Mouse (Mus musculus): ENCODE data around the gene Slc35d2.

The Slc35d2 gene

DNA sequence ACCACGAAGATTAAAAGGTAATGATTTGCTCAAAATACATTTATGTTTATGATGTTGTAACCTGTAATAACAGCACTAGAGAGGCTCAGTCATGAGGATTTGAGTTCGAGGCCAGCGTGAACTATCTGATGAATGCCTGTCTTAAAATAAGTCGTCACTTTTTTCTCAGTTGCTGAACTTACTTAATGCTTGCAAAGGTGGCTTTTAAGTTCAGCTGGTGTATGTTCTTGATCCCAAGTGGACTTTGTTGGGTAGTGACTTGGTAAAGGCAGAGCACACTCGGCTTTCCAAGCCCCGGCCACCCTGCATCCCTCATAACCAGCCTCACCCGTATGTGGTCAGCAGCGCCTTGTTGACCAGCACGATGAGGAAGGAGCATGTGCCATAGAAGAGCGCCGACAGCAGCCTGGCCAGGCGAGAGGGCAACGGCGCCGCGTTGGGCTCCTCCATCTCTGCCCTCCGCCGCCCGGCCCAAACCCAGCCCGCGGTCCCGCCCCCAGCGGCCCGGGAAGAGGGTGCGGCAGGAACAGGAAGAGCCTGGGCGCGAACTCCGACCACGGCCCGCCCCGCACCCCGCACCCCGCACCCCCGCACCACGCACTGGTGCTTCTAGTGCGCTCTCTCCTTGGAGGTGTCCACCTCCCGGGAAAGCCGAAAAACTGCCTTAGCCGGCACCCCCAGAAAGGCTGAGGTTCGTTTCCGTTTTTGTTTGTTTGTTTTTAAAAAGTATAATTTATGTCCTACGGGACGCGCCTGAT lies at the start of gene Slc35d2:
Gene Slc35d2, minus strand, starts transcription at position 511 of the 758 bp plus-strand sequence.
- peak; percentile 70 for DNase-seq

DNA sequence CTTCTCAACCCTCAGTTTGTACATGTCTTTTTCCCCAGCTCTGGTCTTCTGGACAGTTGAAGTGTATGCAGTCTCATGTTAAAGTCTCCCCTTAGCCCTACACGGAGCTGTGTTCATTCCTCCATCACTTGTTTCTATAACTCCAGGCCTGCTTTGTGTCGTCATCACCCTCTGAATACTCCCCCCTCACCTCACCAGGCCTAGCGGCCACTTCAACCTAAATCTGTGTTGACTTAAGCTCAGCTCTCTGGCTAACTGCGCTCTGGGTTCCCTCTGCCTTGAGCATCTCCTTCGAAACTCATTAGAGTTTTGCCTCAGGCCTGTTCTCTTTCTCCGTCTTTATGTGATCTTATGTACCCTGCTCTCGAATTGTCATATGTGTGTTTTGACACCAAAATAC lies 48.8 kb upstream of the Slc35d2 start:
- no peak for DNase-seq

DNA sequence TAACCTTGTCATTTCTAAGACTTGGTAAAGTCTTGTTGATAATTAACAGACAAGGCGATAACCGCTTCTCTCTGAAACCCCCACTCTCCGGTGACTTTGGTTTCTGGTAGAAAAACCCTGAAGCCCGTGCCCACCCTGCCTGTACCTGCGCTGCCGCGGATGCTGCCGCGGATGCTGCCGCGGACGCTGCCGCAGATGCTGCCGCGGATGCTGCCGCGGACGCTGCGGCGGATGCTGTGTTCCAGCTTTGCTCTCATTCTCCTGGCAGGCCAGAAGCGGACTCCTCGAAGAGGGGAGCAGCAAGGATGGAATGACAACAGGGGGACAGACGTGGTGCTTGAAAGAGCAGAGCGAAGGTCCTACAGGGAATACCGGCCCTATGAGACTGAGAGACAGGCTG lies 40.6 kb upstream of the Slc35d2 start:
- no peak for DNase-seq

DNA sequence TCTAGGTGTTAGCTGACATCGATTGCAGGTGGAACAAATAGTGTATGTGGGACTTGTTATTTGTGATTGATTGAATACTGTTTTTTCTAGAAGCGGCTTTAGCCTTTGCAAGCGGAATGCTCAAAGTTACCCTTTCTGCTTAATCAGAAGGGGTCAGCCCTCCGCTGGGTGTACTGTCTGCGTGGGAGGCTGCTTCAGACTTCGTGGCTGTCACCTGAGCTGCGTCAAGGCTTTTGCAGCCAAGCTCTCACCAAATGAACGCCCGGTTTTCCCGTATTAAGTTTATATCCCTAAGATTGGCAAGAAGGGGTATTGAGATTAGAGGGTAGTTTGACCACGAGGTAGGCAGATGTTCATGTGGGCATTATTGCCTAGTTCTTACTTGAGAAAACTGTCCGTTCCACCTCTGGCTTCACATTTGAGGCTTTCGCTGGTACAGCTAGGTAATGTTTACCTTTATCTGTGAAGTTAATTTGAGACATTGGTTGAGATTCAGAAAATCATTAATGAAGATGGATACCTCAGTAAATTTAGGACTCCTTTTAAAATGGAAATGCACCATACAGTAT lies 34.1 kb upstream of the Slc35d2 start:
- DNase-seq = no peak

DNA sequence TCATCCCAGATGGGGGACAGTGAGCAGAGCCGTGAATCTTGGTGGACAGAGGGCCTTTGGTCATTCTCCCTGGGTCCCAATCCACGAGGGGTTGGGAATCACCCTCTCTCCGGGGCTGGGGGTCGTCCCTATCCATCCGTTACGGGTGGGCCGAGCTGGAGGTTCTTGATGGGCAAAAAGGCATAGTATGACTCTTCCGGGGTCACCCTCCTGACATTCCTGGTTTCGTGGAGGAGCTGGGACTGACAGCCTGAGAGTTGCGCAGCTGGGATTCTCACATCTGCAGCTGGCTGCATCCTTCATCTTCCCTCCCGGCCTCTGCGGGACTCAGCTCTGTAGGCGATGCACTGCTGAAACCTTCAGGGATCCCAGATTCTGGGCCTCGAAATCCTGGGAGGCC lies 33.5 kb upstream of the Slc35d2 start:
- no peak for DNase-seq

DNA sequence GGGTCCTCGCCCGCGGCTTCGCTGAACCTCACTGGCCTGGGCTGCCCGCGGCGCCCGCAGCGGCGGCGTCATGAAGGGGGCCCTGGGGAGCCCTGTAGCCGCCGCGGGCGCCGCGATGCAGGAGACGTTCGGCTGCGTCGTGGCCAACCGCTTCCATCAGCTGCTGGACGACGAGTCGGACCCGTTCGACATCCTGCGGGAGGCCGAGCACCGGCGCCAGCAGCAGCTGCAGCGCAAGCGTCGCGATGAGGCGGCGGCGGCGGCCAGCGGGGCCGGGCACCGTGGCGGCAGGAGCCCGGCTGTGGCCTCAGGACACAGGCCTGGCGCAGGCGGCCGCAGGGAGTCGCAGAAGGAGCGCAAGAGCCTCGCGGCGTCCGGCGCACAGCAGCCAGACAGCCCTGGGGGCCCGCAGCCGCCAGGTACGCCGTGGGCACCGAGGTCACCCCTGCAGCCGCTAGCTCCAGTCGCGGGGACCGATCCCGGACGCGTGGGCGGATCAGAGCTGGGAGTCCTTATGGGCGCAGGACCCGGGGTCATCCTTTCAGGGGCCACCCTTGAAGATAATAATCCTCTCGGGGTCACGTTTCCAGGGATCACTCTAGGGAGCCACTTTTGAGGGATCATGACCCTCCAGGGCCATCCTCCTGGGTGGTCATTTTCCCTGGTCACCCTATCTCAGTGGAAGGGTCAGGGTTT lies 32.9 kb upstream of the Slc35d2 start:
- no peak for DNase-seq

DNA sequence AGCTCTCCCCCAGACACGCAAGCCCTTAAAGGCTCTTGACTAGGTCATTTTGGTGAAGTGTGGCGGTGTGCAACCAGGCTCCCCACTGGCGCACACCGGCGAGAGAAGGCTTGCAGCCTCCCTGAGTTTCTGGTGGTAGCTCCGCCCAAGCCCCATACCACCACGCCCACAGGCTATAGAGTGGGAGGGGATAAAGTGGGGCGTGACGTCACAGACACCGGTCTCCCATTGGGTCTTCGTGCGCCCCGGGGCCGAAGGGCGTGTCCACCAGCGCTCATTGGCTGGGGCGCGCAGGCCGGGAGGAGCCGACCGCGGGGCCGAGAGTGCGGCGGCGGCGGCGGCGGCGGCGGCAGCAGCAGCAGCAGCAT lies 32.4 kb upstream of the Slc35d2 start, which contains the start of gene Habp4:
Gene Habp4, plus strand, starts transcription at position 277 of the 368 bp plus-strand sequence.
- DNase-seq = peak; percentile 99

DNA sequence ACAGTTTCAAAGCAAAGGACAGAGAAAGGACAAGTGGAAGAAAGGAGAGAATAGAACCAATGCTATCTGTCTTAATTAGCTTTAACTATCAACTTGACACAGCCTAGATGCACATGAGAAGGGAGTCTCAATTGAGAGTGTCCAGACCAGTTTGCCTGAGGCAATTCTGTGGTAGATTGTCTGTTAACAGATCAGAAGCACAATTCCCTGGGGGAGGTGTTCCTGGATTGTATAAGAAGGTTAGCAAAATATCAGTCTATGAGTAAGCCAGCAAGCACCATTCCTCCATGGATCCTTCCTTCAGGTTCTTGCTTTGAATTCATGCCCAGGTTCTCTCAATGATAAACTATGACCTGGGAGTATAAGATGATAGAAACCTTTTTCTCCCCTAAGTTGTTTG lies 27.8 kb upstream of the Slc35d2 start:
- no peak for DNase-seq

DNA sequence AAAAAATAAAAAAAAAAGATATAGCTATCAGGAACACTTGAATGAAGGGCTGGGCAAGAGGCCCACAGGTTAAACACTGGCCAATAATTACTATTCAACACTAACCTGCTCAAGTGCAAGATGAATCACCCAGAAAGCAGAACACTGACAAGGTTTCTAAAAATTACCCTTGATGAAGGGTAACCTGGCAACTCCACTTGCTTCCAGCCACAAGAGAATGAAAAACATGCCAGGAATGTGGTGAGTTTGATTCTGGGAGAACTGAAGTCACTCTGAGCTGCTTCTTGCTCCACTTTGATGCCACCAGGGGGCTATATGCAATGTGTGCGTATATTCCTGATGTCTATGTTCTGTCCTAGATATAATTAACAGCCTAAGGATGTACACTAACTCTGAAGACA lies 26.0 kb upstream of the Slc35d2 start:
- DNase-seq = no peak

DNA sequence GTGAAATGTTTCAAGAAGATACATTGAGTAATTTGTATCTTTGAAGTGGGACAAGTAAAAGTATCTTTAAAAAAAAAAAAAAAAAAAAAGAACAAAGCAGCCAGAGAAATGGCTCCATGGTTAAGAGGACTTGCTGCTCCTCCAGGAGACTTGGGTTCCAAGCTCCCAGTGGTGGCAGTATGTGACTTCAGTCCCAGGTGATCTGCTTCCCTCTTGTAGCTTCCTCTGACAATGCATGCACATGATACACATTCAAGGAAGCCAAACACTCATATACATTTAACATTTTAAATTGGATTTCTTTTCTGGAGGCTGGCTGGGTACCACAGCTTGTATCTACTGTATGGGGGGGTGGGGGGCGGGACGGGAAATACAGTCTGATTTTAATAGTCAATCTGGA lies 25.5 kb upstream of the Slc35d2 start:
- DNase-seq = no peak

DNA sequence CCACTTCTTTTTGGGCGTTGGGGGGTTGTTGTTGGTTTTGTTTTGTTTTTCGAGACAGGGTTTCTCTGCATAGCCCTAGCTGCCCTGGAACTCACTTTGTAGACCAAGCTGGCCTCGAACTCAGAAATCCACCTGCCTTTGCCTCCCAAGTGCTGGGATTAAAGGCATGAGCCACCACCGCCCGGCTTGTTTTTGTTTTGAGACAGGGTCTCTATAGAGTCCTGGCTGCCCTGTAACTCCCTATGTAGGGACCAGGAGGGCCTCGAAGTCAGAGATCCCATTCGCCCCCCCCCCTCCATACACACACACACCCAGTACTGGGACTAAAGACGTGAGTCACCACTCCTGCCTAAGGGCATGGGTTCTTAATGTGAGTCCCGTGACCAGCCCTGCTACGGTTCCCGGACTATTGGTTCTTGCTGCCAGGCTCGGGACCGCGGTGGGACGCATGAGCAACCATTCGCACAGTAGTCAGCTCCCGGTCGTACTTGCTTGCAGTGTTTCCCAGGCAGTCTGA lies 24.6 kb upstream of the Slc35d2 start:
- DNase-seq = peak; percentile 40

DNA sequence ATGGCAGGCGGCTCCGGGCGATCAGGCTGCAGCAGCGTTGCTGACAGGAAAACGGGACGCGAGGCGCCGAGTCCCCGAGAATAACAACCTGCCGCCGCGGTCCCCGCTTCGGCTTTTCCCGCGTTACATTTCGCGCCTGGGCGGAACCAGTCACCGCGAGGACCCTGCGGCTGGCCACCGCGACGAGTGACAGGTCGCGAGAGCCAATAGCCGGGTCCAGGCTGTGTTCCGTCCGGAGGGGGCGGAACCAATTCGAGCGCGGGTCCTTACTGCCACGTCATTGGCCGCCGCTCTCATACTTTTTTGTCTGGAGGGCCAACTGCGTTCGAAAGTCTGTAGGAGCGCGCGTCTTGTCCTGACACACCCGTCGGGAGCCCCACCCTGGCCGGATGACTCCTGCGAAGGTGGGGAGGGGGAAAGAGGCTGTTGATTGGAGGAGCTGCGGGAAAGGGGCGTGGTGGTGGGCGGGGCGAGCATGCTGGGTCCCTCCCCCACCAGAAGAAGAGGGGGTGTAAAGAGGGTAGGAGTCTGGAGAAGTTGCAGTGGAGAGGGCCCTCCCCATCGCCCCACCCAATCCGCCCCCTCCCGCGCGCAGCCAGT lies 24.0 kb upstream of the Slc35d2 start, which contains the start of gene Zfp367:
Gene Zfp367, minus strand, starts transcription at position 120 of the 600 bp plus-strand sequence.
- peak; percentile 99 for DNase-seq

DNA sequence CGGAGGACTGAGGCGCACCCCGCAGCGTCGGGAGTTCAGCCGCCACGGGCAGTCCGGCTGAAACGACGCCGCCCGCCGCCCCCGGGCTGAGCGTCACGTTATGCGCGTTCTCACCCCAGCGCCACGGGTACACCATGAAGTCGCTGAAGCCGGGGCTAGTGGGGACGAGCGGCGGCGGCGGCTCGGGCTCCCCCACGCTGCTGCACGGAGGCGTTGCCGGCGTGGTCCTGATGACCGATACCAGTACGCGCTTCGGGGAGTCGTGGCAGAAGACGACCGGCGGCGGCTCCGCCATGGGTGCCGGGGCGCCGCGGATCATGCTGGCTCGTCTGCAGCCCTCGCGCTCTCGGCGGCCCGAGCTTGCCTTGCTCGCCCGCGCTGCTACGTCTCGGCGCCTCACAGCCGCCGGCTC lies 23.5 kb upstream of the Slc35d2 start:
- DNase-seq = no peak

DNA sequence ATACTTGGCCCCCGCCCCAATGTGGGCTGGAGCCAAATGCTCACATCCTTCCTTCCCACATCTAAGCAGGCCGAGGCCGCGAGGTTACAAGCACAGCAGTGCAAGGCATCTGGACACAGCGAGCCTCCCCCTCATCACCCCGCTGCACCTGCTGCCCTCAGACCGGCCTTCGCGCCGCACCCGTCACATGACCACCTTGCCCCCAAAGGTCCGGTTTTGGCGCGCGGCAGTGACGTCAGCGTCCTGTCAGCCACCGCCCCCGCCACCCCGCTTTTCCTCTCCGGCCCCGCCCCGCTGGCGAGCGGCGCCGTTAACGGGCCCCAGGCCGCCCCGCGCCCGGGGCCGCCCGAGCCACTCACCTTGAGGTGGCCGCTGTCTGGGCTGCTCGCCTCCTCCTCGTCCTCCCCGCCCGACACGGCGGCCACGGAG lies 23.1 kb upstream of the Slc35d2 start:
- DNase-seq = peak; percentile 77

DNA sequence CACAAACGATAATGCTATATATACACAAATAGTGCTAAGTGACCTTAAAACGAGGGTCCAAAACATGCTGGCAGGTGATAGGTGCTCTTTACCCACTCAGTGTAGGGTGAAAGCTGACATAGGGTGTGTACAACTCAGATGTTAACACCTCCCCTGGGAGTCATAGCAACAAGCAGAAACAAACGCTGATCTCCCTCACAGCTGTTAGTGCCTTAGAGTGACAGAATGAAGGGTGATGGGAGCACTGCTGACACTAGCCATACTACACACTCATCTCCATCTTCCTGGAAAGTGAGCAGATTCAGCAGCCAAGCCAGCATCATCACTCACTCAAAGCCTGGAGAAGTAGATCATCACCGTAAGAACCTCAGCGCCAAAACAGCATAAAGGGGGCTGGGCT lies 21.0 kb upstream of the Slc35d2 start:
- DNase-seq = no peak

DNA sequence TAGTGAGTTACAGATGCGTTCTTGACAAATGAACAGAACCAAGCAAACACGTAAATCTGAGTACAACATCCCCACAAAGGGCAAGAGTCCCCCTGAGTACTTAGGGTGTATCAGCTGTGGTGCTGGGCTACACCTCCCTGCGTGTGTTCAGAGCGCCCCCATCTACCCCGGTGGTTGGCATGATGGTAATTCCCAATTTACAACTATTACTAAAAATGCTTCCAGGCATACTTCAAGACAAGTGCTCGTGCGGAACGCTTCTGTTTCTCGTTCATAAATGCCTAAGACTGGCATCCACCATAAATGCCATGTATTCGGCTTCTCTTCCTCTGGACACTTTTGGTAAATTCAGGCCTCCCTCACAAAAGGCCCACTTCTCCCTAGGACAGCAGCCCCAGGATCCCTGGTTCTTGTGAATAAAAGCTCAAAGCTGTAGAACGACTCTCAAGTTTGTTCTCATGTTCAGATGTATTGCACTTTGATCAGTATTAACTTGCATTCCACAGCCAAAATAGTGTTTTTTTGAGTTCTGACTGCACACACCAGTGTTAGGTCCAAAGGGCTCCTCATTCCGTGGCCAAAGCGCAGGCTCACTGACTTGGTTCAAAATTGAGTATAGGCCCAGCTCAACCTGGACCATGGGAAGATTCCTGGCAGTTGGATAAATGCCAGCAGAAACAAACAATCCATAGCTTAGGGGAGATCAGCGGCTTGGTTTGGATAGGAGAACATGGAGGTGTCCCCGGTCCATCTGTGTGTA lies 628 bp upstream of the Slc35d2 start:
- DNase-seq = peak; percentile 70

DNA sequence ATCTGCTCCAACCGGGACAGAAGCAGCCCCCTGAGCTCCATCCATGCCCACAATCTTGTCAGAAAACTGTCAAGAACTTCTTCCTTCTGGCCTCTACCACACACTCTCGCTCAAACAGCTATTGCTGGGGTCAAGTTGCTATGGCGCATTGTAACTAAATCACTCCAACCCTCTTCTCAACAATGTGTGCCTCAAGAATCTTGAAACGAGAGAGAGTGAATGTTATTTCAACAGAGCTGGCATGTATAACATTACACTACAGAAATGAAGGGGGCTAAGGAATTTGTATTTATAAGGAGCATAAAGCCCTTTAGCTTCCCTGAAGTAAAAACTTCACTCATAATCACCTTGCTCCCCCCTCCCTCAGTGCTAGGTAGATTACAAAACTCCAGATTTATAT lies 2.9 kb downstream of the Slc35d2 start:
- DNase-seq = no peak

DNA sequence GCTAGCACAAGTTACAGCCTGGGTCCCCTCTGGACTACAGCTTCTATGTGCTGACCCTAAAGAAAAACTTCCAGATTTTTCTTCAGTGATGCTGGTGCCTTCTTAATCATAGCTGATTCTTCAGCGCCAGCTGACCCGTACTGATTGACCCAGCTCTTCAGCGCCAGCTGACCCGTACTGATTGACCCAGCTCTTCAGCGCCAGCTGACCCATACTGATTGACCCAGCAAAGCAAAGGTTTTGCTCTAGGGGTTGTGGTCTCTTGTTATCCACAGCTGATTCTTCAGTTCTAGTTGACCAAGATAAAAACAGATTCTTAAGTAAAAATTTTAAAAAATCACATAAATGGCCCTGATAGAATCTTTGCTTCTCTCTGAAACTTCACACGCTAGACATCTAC lies 4.3 kb downstream of the Slc35d2 start:
- no peak for DNase-seq

DNA sequence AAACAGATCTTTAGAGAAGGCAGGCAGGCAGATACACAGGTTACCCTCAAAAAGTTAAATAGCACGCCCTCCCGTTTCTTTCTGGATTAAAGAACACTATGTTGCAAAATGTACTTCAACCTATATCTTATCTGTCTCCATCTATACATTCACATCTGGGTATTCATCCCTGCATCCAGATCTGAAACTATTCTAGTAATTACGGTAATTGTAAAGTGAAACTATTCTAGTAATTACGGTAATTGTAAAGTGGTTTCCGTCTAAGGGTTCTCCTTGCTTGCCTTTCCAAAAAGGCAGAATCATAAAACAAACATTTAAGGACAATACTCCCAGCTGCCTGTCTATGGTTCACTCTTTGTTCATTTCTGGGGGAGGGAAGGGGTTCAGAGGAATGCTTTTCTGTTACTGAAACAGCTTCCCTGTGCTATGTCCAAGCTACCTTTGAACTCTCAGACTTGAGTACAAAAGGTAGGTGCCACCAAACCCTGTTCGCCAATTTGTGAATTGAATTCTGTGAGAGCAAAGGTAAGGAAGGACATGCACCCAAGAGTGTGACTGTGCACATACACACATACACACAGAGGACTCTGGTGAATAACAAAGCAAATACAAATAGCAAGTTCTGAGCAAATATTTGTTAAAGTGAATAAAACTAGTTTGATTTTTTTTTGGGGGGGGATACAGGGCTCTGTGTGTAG lies 5.5 kb downstream of the Slc35d2 start:
- no peak for DNase-seq

DNA sequence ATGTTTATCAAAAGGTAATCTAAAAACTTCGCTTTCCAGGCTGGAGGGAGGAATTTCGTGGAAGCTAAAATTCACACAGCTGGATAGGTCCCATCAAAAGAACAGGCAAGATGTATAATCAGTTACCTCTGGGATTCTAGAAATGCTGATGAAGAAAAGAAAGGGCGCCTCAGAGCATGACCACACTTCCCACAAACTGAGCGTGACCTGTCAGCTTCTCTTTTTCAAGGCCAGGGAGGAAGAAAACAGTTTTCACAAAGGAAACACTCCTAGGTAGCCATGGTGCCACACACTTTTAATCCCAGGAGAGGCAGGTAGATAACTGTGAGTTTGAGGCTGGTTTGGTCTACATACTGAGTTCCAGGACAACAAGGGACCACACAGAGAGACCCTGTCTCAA lies 8.4 kb downstream of the Slc35d2 start:
- DNase-seq = no peak

DNA sequence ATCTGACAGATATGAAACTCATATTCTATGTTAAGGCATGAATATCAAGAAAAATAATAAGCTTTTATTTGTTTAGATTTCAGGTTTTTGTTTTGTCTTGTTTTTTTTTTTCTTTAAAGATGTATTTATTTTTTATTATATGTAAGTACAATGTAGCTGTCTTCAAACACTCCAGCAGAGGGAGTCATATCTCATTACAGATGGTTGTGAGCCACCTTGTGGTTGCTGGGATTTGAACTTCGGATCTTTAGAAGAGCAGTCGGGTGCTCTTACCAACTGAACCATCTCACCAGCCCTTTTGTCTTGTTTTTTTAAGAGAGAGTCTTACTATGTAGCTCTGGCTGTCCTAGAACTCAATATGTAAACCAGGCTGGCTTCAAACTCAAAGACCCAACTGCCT lies 11.7 kb downstream of the Slc35d2 start:
- no peak for DNase-seq

DNA sequence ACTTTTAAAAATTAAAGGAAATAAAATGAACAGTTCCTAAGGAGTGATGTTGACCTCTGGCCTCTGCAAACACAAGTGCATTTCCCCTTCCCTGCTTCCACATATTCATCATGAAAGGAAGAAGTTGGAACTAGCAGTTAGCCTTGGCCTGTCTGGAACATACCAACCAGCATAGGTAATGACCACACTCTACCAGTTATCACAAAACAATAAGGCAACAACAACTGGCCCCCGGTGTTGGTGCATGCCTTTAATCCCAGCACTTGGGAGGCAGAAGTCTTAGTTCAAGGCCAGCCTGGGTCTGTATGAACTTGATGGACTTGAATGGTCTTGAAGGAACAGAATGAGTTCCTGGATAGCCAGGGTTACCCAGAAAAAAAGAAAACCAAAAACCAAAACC lies 18.7 kb downstream of the Slc35d2 start:
- no peak for DNase-seq

All from thymus, postnatal 25 days (tissue).